32 mouse cellular contexts compared by ENCODE assay signal in the genomic region with DNA sequence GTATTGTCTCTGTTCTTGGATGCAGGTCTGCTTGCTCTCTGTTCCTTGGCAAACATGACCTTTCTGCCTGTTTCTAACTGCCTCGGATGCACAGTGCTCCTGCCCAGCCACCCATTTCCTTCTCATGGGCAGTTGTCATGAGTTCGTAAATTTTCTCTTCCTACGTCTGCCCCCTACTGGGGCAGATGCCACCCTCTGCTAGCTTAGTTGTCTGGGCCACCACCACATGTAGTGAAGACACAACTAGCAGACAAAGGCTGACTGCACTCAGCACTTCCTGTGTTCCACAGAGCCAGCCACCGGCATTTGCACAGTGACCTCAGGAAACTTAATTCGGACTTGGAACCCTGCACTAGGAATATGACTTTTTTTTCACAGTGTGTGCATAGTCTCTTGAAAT. TPM values are rescaled to one million over a fixed set of nuclear protein-coding genes. Genes with fewer than 3 reads are reported as not detected.
"Had no signal": no experiment of that assay in that cellular context is flagged by ENCODE, and none has a peak within 500 bp of the region (broad histone marks: within the 10 kb centered on the region; RNA-seq: fewer than 3 reads in every experiment).

No protein-coding gene starts in this region.

RNA-seq across cellular contexts. Expression of a gene that starts 9.4 kb away (rescaled TPM):
- total RNA-seq: heart, postnatal 10 days; heart, postnatal 14 days; heart, postnatal 25 days; heart, postnatal 36 days; heart, postnatal 4 days; hematopoietic stem cell, adult 5-6 weeks; hindbrain, postnatal 0 days; layer of hippocampus, postnatal 36 days had no signal
- polyA plus RNA-seq: heart, embryonic 10.5 days; heart, embryonic 11.5 days; heart, embryonic 12.5 days; heart, embryonic 13.5 days; heart, embryonic 14.5 days; heart, embryonic 15.5 days; heart, embryonic 16.5 days; heart, postnatal 0 days; hindbrain, embryonic 10.5 days; hindbrain, embryonic 11.5 days; hindbrain, embryonic 12.5 days; hindbrain, embryonic 13.5 days; hindbrain, embryonic 14.5 days; hindbrain, embryonic 16.5 days; hindbrain, postnatal 0 days; inflammation-experienced regulatory T-cells, adult 6 months; intestine, embryonic 14.5 days; intestine, embryonic 15.5 days; intestine, embryonic 16.5 days; intestine, postnatal 0 days; kidney, embryonic 14.5 days; kidney, embryonic 15.5 days; kidney, embryonic 16.5 days; kidney, postnatal 0 days; large intestine, adult 2 months had no signal
